Mouse (Mus musculus): Measurements from ENCODE around the gene Smpdl3b. TPM values are rescaled to one million over a fixed set of nuclear protein-coding genes. Genes with fewer than 3 reads are reported as not detected.

The Smpdl3b gene
- total and polyA plus RNA-seq, 3 experiments: 2.9 to 24.0 (median 3.6) TPM

DNA sequence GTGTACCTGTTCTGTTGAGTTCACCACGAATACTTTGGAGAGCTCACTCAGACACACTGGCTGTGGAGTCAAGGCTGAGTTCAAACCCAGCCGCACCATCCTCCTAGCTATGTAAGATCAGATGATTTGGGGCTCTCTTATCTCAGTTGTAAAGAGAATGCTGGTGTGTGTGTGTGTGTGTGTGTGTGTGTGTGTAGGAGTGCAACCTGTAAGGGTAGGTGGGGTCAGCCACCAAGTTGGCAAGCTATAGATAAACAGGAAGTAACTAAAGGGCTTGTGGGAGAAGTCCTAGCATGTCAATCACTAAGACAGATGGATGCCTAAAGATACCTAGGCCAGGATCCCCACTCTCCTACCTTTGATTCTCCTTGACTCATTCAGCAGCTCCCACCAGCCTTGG is 26.7 kb upstream of the Smpdl3b start:
- dilution Hi-C loops (cut with MboI; ENCODE audit: extremely low pct_ligation_motif_present, extremely low pct_unique_long_range_greater_than_20kb, low sequenced_read_pairs): no loop called here
- Histone ChIP-seq H3K79me2 (replicated peaks; ENCODE audit: control insufficient read depth, extremely low read depth, insufficient read depth, poor library complexity, severe bottlenecking) (no peaks in the 10 kb centered on the region), H3K36me3 (replicated peaks in 1 of 2; ENCODE audit: control insufficient read depth in 1 of 2, insufficient read depth in 1 of 2, low read length in 1 of 2) (peaks cover 49 to 77% of the 10 kb centered on the region in 2 experiments)

DNA sequence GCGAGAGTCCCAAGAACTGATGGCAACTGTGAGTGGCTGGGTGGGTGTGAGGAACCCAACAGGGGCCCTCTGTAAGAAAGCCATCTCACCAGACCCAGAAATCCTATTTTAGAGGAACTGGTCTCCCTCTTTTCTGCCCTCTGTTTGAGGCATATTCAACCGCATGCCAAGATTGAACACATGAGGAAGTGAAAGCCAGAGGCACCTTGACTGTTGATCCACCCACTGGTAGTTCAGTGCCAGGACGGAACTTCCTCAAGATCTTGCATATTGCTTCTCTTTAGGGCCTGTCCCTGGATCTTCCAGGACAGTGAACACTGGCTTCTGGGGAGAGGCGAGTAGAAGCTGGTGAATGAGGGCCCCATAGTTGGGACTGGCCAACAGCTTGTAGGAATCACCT is 23.2 kb upstream of the Smpdl3b start:
- H3K9ac ChIP-seq (ENCODE audit: insufficient read depth, low read depth): no peak overlapping the region
- dilution Hi-C loops (cut with MboI; ENCODE audit: extremely low pct_ligation_motif_present, extremely low pct_unique_long_range_greater_than_20kb, low sequenced_read_pairs) (no loop called here), in situ Hi-C loops (cut with MboI; ENCODE audit: low pct_ligation_motif_present, low pct_unique_long_range_greater_than_20kb, low sequenced_read_pairs) (no loop called here)
- H3K4me3 ChIP-seq (replicated peaks in 1 of 3; ENCODE audit: low read depth in 2 of 3, low read length in 2 of 3, poor library complexity in 1 of 3): no peak overlapping the region
- no peaks in the 10 kb centered on the region for H3K79me2 ChIP-seq (replicated peaks; ENCODE audit: control insufficient read depth, extremely low read depth, insufficient read depth, poor library complexity, severe bottlenecking)
- peaks cover 27 to 69% of the 10 kb centered on the region in 2 experiments for H3K4me1 ChIP-seq (ENCODE audit: control insufficient read depth in 1 of 2, insufficient read depth in 2 of 2)
- peaks cover 7% of the 10 kb centered on the region for H3K9me3 ChIP-seq (replicated peaks; ENCODE audit: low read length)
- peak overlapping the region; percentile 82 for H3K27ac ChIP-seq (ENCODE audit: insufficient read depth, low read depth)
- 0 out of 2 replicates have a peak overlapping the region, but pooled peaks have one; percentile 21 for H3K4me2 ChIP-seq (ENCODE audit: insufficient read depth, low read depth, poor library complexity, severe bottlenecking)
- DNase-seq (ENCODE audit: extremely low read depth): peak; percentile 83
- TF ChIP-seq MYC (IDR thresholded peaks at IDR 0.05; ENCODE audit: low read depth, low read length): peak; percentile 84
- peak; percentile 33; the same call in 1 of the 2 replicates for TF ChIP-seq TCF12 (IDR thresholded peaks at IDR 0.05; ENCODE audit: low read depth, low read length)
- no peak; the same call in 1 of the 2 replicates for TF ChIP-seq POLR2AphosphoS2 (IDR thresholded peaks at IDR 0.05; ENCODE audit: low read depth, low read length)
- peak; percentile 70; the same call in 1 of the 2 replicates for TF ChIP-seq TBP (conservative IDR thresholded peaks at IDR 0.05; ENCODE audit: low read depth, low read length)
- no peak for TF ChIP-seq ZC3H11A (IDR thresholded peaks at IDR 0.05; ENCODE audit: low read depth, low read length)
- peak; percentile 75 for TF ChIP-seq CHD2 (IDR thresholded peaks at IDR 0.05; ENCODE audit: low read length)
- TF ChIP-seq POLR2A (IDR thresholded peaks at IDR 0.05; ENCODE audit: low read depth, low read length): peak; percentile 36; the same call in 1 of the 2 replicates
- TF ChIP-seq EP300 (IDR thresholded peaks at IDR 0.05; ENCODE audit: low read length): peak; percentile 93
- peak; percentile 13; the same call in 1 of the 2 replicates for TF ChIP-seq SMC3 (IDR thresholded peaks at IDR 0.05; ENCODE audit: low read depth, low read length)
- no peak for TF ChIP-seq E2F4 (IDR thresholded peaks at IDR 0.05; ENCODE audit: insufficient replicate concordance, low read depth, low read length)
- peak; percentile 76 for TF ChIP-seq MEF2A (IDR thresholded peaks at IDR 0.05; ENCODE audit: borderline replicate concordance, low read depth, low read length)
- no peak for TF ChIP-seq RCOR1 (conservative IDR thresholded peaks at IDR 0.05; ENCODE audit: low read depth, low read length)
- peak; percentile 43 for TF ChIP-seq BHLHE40 (IDR thresholded peaks at IDR 0.05; ENCODE audit: low read depth, low read length)
- TF ChIP-seq SIN3A (IDR thresholded peaks at IDR 0.05; ENCODE audit: low read length): 0 out of 2 replicates have a peak, but pooled peaks have one; percentile 56
- TF ChIP-seq KAT2A (IDR thresholded peaks at IDR 0.05; ENCODE audit: insufficient replicate concordance, low read length): no peak
- TF ChIP-seq JUND (conservative IDR thresholded peaks at IDR 0.05; ENCODE audit: low read depth, low read length): peak; percentile 16; the same call in 1 of the 2 replicates
- peak; percentile 79 for TF ChIP-seq MAX (IDR thresholded peaks at IDR 0.05; ENCODE audit: low read length)
- no peak for TF ChIP-seq USF2 (conservative IDR thresholded peaks at IDR 0.05; ENCODE audit: low read depth, low read length)
- no peak for TF ChIP-seq ZKSCAN1 (IDR thresholded peaks at IDR 0.05; ENCODE audit: borderline replicate concordance, low read depth, low read length)
- TF ChIP-seq IRF4 (IDR thresholded peaks at IDR 0.05; ENCODE audit: low read depth, low read length): peak; percentile 89
- 0 out of 2 replicates have a peak, but pooled peaks have one; percentile 39 for TF ChIP-seq MAFK (IDR thresholded peaks at IDR 0.05; ENCODE audit: insufficient replicate concordance, low read length)
- peak; percentile 50; the same call in 1 of the 2 replicates for TF ChIP-seq ETS1 (conservative IDR thresholded peaks at IDR 0.05; ENCODE audit: low read depth, low read length)
- TF ChIP-seq ZMIZ1 (IDR thresholded peaks at IDR 0.05; ENCODE audit: low read depth, low read length): no peak; the same call in 1 of the 2 replicates
- peaks cover 62 to 86% of the 10 kb centered on the region in 2 experiments for H3K36me3 ChIP-seq (replicated peaks in 1 of 2; ENCODE audit: control insufficient read depth in 1 of 2, insufficient read depth in 1 of 2, low read length in 1 of 2)
- H3K27me3 ChIP-seq (replicated peaks): no peaks in the 10 kb centered on the region

More for the DNA sequence above, 26.7 kb upstream of the Smpdl3b start:
- in situ Hi-C loops (cut with MboI; ENCODE audit: low pct_ligation_motif_present, low pct_unique_long_range_greater_than_20kb, low sequenced_read_pairs): no loop called here
- Histone ChIP-seq H3K27ac (ENCODE audit: insufficient read depth, low read depth) (0 out of 2 replicates have a peak overlapping the region, but pooled peaks have one; percentile 16), H3K4me1 (ENCODE audit: control insufficient read depth in 1 of 2, insufficient read depth in 2 of 2) (peaks cover 17 to 52% of the 10 kb centered on the region in 2 experiments), H3K4me2 (ENCODE audit: insufficient read depth, low read depth, poor library complexity, severe bottlenecking) (no peak overlapping the region), H3K9me3 (replicated peaks; ENCODE audit: low read length) (peaks cover 8% of the 10 kb centered on the region), H3K4me3 (replicated peaks in 1 of 3; ENCODE audit: low read depth in 2 of 3, low read length in 2 of 3, poor library complexity in 1 of 3) (no peak overlapping the region), H3K9ac (ENCODE audit: insufficient read depth, low read depth) (no peak overlapping the region), H3K27me3 (replicated peaks) (no peaks in the 10 kb centered on the region)
- DNase-seq (ENCODE audit: extremely low read depth): no peak
- TF ChIP-seq RCOR1 (conservative IDR thresholded peaks at IDR 0.05; ENCODE audit: low read depth, low read length): no peak
- no peak for TF ChIP-seq ETS1 (conservative IDR thresholded peaks at IDR 0.05; ENCODE audit: low read depth, low read length)
- no peak for TF ChIP-seq PAX5 (IDR thresholded peaks at IDR 0.05; ENCODE audit: low read length)
- TF ChIP-seq CHD2 (IDR thresholded peaks at IDR 0.05; ENCODE audit: low read length): no peak
- TF ChIP-seq UBTF (IDR thresholded peaks at IDR 0.05; ENCODE audit: low read depth, low read length): no peak
- TF ChIP-seq USF2 (conservative IDR thresholded peaks at IDR 0.05; ENCODE audit: low read depth, low read length): no peak
- no peak for TF ChIP-seq JUN (IDR thresholded peaks at IDR 0.05; ENCODE audit: insufficient read depth, low read depth, low read length)
- TF ChIP-seq TBP (conservative IDR thresholded peaks at IDR 0.05; ENCODE audit: low read depth, low read length): no peak
- TF ChIP-seq TCF12 (IDR thresholded peaks at IDR 0.05; ENCODE audit: low read depth, low read length): no peak
- no peak for TF ChIP-seq POLR2AphosphoS2 (IDR thresholded peaks at IDR 0.05; ENCODE audit: low read depth, low read length)
- TF ChIP-seq MYC (IDR thresholded peaks at IDR 0.05; ENCODE audit: low read depth, low read length): no peak
- TF ChIP-seq MAZ (IDR thresholded peaks at IDR 0.05; ENCODE audit: low read depth, low read length): no peak
- TF ChIP-seq ZC3H11A (IDR thresholded peaks at IDR 0.05; ENCODE audit: low read depth, low read length): no peak
- TF ChIP-seq SIN3A (IDR thresholded peaks at IDR 0.05; ENCODE audit: low read length): no peak

All from CH12.LX (cell line).